Mouse (Mus musculus) embryo, embryonic 10.5 days (tissue): ENCODE measurements around the gene Il16.

Source experiments
- DNase-seq: peaks from one replicate; pipeline ENCODE4 v3.0.0-alpha.2; 2015; ENCODE audit warnings: low spot score

Gene Il16

GRCm38 (mm10) chr7:83604180-83604944, 141.2 kb downstream of the Il16 start:
- peak; percentile 6 for DNase-seq

- DNase-seq, result peak; percentile 65
Observed at GRCm38 (mm10) chr7:83599913-83600286, 145.6 kb downstream of the Il16 start.

GRCm38 (mm10) chr7:83598997-83599912, 146.3 kb downstream of the Il16 start:
- no peak for DNase-seq

DNA sequence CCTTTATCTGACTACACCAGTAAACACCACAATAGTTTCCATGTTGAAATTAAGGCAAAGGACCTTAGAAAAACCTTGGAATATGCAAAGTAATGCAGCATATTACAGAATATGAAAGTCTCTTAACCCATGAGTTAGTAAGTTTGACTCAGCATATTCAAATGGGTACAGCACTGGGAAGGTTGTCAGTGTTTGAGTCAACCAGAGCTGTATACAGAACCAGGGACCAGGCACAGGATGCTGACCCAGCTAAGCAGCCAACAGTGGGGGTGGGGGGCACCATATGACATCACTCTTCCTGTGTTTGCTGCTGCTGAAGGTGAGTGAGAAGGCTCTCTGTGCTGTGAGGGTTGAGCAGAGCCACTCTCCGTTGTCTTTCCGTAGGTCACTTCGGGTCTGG, 148.5 kb downstream of the Il16 start:
- DNase-seq, result no peak

DNA sequence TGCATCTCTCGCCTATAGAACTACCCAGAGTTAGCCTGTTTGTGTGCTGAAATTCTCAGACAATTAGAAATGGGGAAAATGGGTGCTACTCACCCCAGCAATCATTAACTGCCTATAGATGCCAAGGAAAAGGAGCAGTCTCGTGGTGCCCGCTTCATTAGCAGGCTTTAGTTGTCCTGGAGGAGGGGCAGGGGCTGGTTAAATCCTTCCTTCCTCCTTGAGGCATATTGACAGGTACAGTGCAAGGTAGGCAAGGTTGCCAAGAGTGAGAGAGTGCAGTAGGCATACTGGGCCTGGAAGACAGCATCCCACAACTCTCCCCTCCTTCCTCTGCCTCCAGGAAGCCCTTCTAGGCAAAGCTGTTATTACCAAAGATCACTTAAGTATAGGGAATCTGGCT, 151.5 kb downstream of the Il16 start:
- DNase-seq, result no peak
